Mouse (Mus musculus): ENCODE results near the gene Gramd1b.

Gramd1b gene

GRCm38 (mm10) chr9:40300018-40300989 lies 230.9 kb downstream of the Gramd1b start:
- DNase-seq = no peak

GRCm38 (mm10) chr9:40299323-40299722 lies 231.9 kb downstream of the Gramd1b start:
- no peak for DNase-seq

GRCm38 (mm10) chr9:40297969-40298368 lies 233.2 kb downstream of the Gramd1b start:
- DNase-seq = no peak

GRCm38 (mm10) chr9:40296251-40296650 lies 234.9 kb downstream of the Gramd1b start:
- no peak for DNase-seq

- DNase-seq = no peak
These were observed 236.3 kb downstream of the Gramd1b start for GRCm38 (mm10) chr9:40294866-40295265.

- no peak for DNase-seq
These were observed 237.0 kb downstream of the Gramd1b start for GRCm38 (mm10) chr9:40294210-40294609.

GRCm38 (mm10) chr9:40293740-40294139 lies 237.4 kb downstream of the Gramd1b start:
- no peak for DNase-seq

GRCm38 (mm10) chr9:40293286-40293685 lies 237.9 kb downstream of the Gramd1b start:
- no peak for DNase-seq

GRCm38 (mm10) chr9:40292475-40292874 lies 238.7 kb downstream of the Gramd1b start:
- DNase-seq = no peak

GRCm38 (mm10) chr9:40282968-40283367 lies 248.2 kb downstream of the Gramd1b start:
- no peak for DNase-seq

GRCm38 (mm10) chr9:40279438-40279837 lies 251.7 kb downstream of the Gramd1b start:
- no peak for DNase-seq

GRCm38 (mm10) chr9:40277671-40278070 lies 253.5 kb downstream of the Gramd1b start:
- no peak for DNase-seq

GRCm38 (mm10) chr9:40275904-40276303 lies 255.3 kb downstream of the Gramd1b start:
- no peak for DNase-seq

- DNase-seq = no peak
These were observed 258.4 kb downstream of the Gramd1b start for GRCm38 (mm10) chr9:40272822-40273221.

- no peak for DNase-seq
These were observed 260.1 kb downstream of the Gramd1b start for GRCm38 (mm10) chr9:40271075-40271474.

- no peak for DNase-seq
These were observed 261.3 kb downstream of the Gramd1b start for GRCm38 (mm10) chr9:40269880-40270279.

- no peak for DNase-seq
These were observed 261.9 kb downstream of the Gramd1b start, which contains the start of gene Scn3b for GRCm38 (mm10) chr9:40269103-40269861. Scn3b (plus strand) TSS chr9:40269217.

- DNase-seq = no peak
These were observed 262.5 kb downstream of the Gramd1b start for GRCm38 (mm10) chr9:40268748-40269102.

GRCm38 (mm10) chr9:40268040-40268747 lies 263.0 kb downstream of the Gramd1b start:
- DNase-seq = no peak

- DNase-seq = no peak
These were observed 267.3 kb downstream of the Gramd1b start for GRCm38 (mm10) chr9:40263874-40264273.

GRCm38 (mm10) chr9:40252459-40252858 lies 278.7 kb downstream of the Gramd1b start:
- no peak for DNase-seq

- DNase-seq = no peak
These were observed 282.1 kb downstream of the Gramd1b start for GRCm38 (mm10) chr9:40249106-40249505.

- no peak for DNase-seq
These were observed 284.5 kb downstream of the Gramd1b start for GRCm38 (mm10) chr9:40246702-40247101.
